Mouse (Mus musculus) left cerebral cortex, postnatal 10 days (tissue): Measurements from ENCODE around the gene Sco2. TPM values are rescaled to one million over a fixed set of nuclear protein-coding genes. Genes with fewer than 3 reads are reported as not detected.

Source experiments
- DNase-seq, 2 experiments: peaks; one replicate each; pipeline ENCODE4 v3.0.0; 2021 to 2022; ENCODE audit warnings: low spot score in 2 of 2, mixed read lengths in 1 of 2; ENCODE audit errors: extremely low spot score in 1 of 2
- intact Hi-C: fragments of 180-260 bp; cut with DNase I; formaldehyde crosslinking; loops from one replicate; pipeline ENCODE4 v1.15.1; 2025
- total RNA-seq, 2 experiments: library from RNA; stranded (reverse); gene quantifications; 2 replicates each; pipeline ENCODE4 v1.2.3; 2021

The Sco2 gene
- total RNA-seq, 2 experiments from 2014 or later, result 28.6 to 30.5 TPM

- no peak for DNase-seq
- intact Hi-C loops, result no loop called here
Observed at GRCm38 (mm10) chr15:89374801-89375534, 1.3 kb upstream of the Sco2 start.

GRCm38 (mm10) chr15:89374340-89374739, 694 bp upstream of the Sco2 start:
- DNase-seq, result no peak
- intact Hi-C loops, result no loop called here

- DNase-seq, result peak; percentile 77 to 91
Observed at GRCm38 (mm10) chr15:89373027-89373761, 452 bp downstream of the Sco2 start.

GRCm38 (mm10) chr15:89372536-89372935, 1.1 kb downstream of the Sco2 start:
- intact Hi-C loops, result no loop called here
- no peak for DNase-seq

More at GRCm38 (mm10) chr15:89373027-89373761, 452 bp downstream of the Sco2 start:
- intact Hi-C loops, result no loop called here

GRCm38 (mm10) chr15:89372068-89372467, 1.6 kb downstream of the Sco2 start:
- no peak for DNase-seq
- intact Hi-C loops, result no loop called here

- intact Hi-C loops, result no loop called here
- DNase-seq, result no peak
Observed at GRCm38 (mm10) chr15:89365141-89365551, 8.5 kb downstream of the Sco2 start.

GRCm38 (mm10) chr15:89363051-89363450, 10.6 kb downstream of the Sco2 start:
- intact Hi-C loops, result no loop called here

GRCm38 (mm10) chr15:89358784-89359183, 14.9 kb downstream of the Sco2 start:
- intact Hi-C loops, result no loop called here
- no peak for DNase-seq

More at GRCm38 (mm10) chr15:89363051-89363450, 10.6 kb downstream of the Sco2 start:
- DNase-seq, result no peak

GRCm38 (mm10) chr15:89356372-89356771, 17.3 kb downstream of the Sco2 start:
- intact Hi-C loops, result no loop called here
- DNase-seq, result peak; percentile 79 to 93

GRCm38 (mm10) chr15:89355241-89356187, 18.1 kb downstream of the Sco2 start, which contains the start of the genes Lmf2 and Ncaph2:
TSS of gene Lmf2 (minus strand) at chr15:89355659.
TSS of gene Ncaph2 (plus strand) at chr15:89355719.
- intact Hi-C loops, result no loop called here
- DNase-seq, result peak; percentile 92 to 96

- DNase-seq, result no peak
- intact Hi-C loops, result no loop called here
Observed at GRCm38 (mm10) chr15:89354455-89354854, 19.2 kb downstream of the Sco2 start.

- no peak for DNase-seq
- intact Hi-C loops, result no loop called here
Observed at GRCm38 (mm10) chr15:89353837-89354236, 19.8 kb downstream of the Sco2 start.

GRCm38 (mm10) chr15:89352795-89353194, 20.9 kb downstream of the Sco2 start:
- intact Hi-C loops, result no loop called here

GRCm38 (mm10) chr15:89352054-89352453, 21.6 kb downstream of the Sco2 start:
- intact Hi-C loops, result no loop called here

More at GRCm38 (mm10) chr15:89352795-89353194, 20.9 kb downstream of the Sco2 start:
- no peak for DNase-seq

GRCm38 (mm10) chr15:89351302-89351701, 22.3 kb downstream of the Sco2 start:
- intact Hi-C loops, result no loop called here
- no peak for DNase-seq

More at GRCm38 (mm10) chr15:89352054-89352453, 21.6 kb downstream of the Sco2 start:
- no peak for DNase-seq

- intact Hi-C loops, result no loop called here
- no peak for DNase-seq
Observed at GRCm38 (mm10) chr15:89350447-89350846, 23.2 kb downstream of the Sco2 start.

- intact Hi-C loops, result no loop called here
- no peak for DNase-seq
Observed at GRCm38 (mm10) chr15:89343325-89343724, 30.3 kb downstream of the Sco2 start.

- intact Hi-C loops, result no loop called here
- DNase-seq, result no peak
Observed at GRCm38 (mm10) chr15:89341678-89342077, 32.0 kb downstream of the Sco2 start.

GRCm38 (mm10) chr15:89340136-89340535, 33.5 kb downstream of the Sco2 start:
- intact Hi-C loops, result no loop called here
- DNase-seq, result no peak
